Mouse (Mus musculus): ENCODE results near the gene Cep128. TPM values are rescaled to one million over a fixed set of nuclear protein-coding genes. Genes with fewer than 3 reads are reported as not detected.
"Not testable (repeated sequence)": the region's sequence is repeated elsewhere in the genome, so short reads cannot be mapped to it uniquely, and the experiment has no call there.

Cep128 gene
- 1 to 10 TPM; 7.5 to 8.4 TPM for total RNA-seq (2021)
- long read RNA-seq, experiment 1, full-length matches to known transcripts, result 2 of 14 reads
- long read RNA-seq, experiment 1, partial matches to known transcripts, result 8 of 14 reads
- long read RNA-seq, experiment 1, other reads (novel, unspliced or antisense), result 4 of 14 reads
- long read RNA-seq, experiment 2, full-length matches to known transcripts, result 2 of 10 reads
- long read RNA-seq, experiment 2, partial matches to known transcripts, result 6 of 10 reads
- long read RNA-seq, experiment 2, other reads (novel, unspliced or antisense), result 2 of 10 reads

DNA sequence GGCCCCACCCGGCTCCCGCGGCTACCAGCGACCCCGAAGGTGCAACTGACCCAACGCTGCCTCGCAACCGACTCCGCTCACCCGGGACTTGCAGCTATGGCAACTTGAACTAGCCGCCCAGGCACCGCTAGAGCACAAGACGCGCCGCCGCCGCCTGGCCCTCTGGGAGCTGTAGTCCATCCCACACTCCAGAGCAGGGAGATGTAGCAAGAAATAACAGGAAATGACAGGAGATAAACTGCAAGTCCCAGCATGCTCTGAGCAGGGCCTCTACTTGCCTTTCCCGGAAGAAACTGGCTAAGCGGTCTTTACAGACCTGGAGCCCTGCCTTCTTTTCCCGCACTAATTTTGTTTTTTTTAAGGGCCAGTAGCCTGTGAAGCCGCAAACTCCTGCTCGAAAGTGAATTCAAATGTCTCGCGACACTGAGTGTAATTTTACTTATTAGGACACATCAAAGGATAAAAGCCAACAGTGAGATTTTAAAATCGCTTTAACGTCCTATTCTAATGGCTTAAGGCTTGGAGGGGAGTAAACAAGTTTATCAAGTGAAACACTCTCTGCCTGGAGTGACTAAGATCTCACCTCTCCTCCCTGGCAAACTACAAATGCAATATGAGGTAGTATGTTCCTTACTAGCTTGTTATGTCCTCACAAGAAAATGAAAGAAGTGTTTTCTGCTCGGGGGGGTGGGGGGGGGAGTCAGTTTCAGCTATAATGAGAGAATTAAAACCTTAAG, at the start of gene Cep128, which contains the start of gene Tshr:
Cep128 (minus strand) TSS at position 129 of the 737 bp plus-strand sequence.
Tshr (plus strand) TSS at position 283 of the 737 bp plus-strand sequence.
- DNase-seq (ENCODE audit: low spot score in 2 of 2), result peak; percentile 89 to 94

DNA sequence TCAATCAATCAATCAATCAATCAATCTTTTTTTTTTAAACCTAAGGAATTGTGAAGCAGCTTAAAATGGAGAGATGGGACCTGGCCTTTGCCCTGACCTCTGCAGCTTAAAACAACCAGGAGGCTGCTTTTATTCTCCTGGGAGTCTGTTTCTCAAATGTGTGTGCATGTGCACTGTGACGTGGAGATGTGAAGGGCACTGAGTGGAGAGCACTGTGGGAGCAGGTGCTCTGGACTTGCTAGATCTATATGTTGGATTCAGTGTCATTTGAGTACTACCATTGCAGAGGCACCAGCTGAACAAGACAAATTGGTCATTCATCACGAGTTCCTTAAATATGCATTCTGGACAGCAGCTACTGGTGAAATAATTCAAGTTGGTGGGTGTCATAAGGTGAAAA, 42.9 kb upstream of the Cep128 start:
- no peak for DNase-seq (ENCODE audit: low spot score in 2 of 2)

DNA sequence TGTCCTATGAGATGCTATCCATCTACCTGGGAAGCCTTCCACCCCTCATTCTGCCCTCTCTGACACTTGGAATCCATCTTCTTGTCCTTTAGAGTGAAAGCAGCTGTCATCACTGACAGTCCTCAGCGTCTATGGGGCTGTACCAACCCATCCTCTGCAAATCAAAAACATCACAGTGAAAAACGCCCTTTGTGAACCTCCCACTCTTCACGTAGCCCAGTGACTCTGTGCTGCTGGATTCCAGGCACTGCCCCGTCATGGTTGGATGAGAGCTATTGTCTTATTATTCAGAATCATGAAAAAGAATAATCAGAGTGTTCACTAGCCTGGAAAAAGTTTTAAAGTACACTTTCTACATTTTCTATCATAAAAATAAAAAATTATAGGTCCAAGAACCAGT, 42.3 kb upstream of the Cep128 start:
- DNase-seq (ENCODE audit: low spot score in 2 of 2), result no peak

DNA sequence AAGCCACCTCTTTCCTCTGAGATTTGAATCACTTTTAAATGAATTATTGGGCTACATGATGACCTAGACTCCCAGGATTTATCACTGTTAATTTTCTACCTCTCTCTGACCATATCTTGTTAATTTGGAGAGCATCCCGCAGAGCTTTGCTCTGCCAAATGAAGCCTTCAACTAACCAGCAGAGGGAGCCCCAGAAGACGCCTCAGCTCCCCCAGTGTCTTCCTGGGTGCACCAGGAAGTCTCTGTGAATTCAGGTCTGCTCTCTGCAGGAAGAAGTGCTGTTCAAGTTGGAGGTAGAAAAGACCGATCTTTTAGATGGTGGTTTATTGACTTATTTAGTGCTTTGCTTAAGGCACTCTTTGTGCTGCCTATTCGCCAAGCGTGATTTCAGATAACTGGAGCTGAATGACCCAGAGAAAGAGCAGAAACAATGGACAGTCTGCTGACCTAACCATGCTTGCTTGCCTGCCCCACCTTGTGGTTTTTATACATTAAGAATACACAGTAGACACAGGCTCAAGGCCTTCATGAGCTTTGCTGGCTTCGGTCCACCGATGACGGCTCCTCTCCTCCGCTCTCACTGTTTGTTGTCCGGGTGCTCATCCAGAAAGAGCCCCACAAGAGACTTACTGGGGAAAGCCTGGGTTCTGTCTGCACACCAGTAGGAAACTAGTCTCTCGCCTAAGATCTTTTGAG, 39.1 kb upstream of the Cep128 start:
- peak; percentile 19 to 31 for DNase-seq (ENCODE audit: low spot score in 2 of 2)

DNA sequence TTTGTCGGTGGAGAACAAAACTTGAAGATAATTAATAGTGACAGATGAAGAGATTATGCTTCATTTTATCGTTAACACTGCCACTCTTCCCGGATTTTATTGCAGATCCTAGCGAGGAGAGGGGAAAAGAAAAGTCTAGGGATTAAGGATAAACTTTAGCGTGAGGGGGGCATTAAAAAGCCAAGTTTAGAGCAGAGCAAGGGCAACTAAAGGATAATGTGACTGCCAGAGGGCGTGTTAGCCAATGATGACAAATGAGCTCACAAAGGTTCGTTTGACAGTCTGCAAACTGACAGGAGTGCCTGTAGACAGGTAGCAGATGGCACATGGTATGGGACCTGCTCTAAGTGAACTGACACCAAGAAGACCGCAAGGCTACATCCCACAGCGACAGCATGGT, 37.1 kb upstream of the Cep128 start:
- DNase-seq (ENCODE audit: low spot score in 2 of 2), result no peak

DNA sequence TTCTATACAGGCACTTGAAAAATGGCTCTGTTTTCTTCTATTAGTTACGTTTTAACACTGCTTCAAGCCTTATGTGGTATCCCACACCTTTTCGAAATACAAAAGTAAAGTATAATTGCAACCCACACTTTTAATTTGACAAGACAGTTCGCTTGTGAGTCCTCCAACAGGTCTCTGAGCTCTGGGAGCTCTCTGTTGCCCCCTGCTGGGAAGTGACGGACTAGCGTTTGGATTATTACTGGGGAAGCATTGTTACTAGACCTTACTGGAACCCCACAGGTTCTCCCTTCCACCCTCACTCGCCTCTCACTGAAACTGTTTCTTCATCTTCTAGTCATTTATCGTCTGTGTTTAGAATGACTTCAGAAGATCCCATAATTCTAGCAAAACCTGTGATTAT, 34.6 kb upstream of the Cep128 start:
- DNase-seq (ENCODE audit: low spot score in 2 of 2), result peak; percentile 59 to 69

DNA sequence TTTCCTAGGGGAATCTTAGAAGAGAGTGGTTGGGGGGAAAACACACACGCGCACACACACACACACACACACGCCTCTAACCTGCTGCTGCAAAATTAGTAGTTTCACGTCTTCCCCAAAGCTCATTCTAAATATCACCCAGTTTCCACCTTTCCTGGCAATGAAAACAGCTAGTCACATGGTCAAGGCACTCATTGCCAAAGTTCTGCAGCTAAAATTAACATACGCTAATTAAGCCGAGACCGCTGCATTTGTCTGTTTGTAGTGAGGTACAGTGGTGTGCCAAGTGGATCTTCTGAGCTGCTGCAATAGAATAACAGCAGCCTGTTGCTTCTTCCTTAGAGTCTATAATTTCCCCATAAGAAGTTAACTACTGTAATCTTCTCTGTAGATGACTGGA, 32.6 kb upstream of the Cep128 start:
- DNase-seq (ENCODE audit: low spot score in 2 of 2), result no peak

DNA sequence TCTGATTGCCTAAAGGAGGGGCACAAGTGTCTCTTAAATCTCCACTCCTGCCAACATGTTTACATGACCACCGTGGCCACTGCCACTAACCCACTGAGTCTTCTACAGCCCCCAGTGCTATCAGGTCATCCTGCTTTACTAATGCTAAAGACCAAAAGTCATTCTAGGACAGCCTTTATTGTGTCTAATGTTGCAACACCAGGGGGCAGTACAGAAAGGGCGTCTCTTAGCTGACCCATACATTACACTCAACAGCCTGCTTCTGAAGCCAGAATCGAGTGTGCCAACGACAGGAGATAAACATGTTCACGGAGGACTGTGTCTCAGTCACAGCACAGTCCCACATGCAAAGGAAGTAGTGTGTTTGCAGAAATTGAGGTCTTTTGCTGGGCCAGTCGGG, 30.9 kb upstream of the Cep128 start:
- DNase-seq (ENCODE audit: low spot score in 2 of 2), result no peak

DNA sequence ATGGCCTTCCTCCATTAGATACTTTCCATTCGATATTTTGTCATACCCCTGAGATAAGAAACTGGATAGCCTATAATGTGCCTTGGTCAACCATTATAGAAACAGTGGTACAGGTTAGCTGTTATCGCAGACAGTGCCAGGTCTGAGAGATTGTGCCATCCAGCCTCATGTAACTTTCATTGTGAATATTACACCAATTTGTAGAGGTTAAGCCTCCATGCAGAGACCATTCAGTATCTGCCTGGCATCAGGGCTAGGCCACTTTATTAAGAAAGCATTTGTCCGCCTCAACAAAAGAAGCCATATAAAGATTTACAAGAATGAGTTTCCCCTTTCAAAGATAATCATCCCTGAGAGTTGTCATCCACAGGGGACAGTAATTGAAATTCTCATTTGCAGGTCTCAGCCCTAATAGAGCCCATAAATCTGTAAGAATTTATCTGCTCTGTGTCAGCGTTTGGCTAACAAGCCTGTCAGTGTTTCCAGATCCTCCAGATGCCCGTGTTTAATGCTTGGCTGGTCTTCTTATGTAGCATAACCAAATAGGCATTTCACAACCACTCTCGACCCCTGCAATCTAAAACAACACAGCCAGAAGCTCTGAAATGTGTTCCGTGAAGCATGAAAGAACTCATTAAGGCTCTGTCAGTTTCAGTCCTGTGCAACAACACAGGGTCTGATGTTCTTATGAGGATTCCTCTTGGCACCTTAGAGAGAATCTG, 28.4 kb upstream of the Cep128 start:
- no peak for DNase-seq (ENCODE audit: low spot score in 2 of 2)

DNA sequence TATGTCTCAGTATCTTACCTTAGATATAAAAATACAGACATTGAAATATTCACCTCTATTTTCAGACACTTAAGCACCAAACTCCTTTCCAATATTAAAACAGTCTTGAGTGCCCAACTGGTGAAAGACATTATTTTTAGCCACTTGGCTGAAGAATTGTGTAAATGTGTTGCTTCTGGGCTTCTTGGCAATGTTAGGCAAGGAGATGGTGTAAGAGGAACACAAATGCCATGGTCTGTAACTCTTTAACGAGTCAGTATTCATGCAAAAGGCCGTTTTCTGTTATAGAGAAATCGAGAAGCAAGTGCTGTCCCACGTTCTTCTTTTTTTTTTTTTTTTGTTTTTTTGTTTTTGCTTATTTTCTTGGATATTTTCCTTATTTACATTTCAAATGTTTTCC, 26.1 kb upstream of the Cep128 start:
- no peak for DNase-seq (ENCODE audit: low spot score in 2 of 2)

DNA sequence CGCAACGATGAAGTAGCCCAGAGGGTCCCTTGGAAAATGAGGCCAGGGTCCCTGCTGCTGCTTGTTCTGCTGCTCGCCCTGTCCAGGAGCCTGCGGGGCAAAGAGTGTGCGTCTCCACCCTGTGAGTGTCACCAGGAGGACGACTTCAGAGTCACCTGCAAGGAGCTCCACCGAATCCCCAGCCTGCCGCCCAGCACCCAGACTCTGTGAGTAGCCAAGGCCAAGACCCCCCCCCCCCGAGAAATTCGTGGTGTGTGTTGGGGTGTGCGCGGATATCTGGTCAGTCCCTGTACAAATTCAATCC, 16.8 kb upstream of the Cep128 start:
- DNase-seq (ENCODE audit: low spot score in 2 of 2), result peak in 1 of 2 experiments; percentile 1

DNA sequence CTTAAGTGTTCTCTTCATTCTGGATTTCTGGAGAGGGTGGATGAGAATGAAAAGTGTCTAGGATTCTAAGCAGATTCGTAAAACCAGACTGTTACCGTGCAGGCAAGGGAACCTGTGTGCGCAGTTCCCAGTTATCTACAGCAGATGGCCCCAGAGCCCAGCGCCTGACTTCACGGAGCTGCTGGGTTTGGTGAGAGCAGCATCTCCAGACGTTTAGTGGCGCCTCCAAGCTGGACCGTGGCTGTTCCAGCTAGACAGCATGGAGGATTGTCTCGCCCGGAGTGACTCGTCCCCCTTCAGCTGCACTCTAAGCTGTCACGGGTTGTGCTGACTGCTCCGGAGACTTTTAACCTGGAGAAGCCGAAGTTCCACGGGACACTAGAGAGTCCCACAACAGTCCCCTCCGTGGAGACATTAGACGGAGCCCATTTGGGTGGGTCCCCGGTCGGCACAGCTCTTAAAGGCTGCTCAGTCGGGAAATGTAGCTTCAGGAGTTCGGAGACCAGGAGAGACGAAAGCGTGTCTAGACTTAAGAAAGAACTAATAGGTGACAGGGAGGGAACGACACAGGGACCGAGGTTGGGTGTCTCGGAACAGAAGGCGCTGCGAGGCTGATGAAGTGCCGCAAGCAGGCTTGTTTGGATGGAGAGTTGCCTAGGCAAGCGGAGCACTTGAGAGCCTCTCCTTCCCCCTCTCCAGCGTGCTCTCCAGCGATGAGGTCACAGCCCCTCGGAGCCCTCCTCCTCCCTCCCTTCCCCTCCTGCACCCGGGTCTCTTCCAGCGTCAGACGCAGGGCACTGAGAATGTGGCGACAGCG, 16.2 kb upstream of the Cep128 start:
- peak; percentile 78 to 82 for DNase-seq (ENCODE audit: low spot score in 2 of 2)

DNA sequence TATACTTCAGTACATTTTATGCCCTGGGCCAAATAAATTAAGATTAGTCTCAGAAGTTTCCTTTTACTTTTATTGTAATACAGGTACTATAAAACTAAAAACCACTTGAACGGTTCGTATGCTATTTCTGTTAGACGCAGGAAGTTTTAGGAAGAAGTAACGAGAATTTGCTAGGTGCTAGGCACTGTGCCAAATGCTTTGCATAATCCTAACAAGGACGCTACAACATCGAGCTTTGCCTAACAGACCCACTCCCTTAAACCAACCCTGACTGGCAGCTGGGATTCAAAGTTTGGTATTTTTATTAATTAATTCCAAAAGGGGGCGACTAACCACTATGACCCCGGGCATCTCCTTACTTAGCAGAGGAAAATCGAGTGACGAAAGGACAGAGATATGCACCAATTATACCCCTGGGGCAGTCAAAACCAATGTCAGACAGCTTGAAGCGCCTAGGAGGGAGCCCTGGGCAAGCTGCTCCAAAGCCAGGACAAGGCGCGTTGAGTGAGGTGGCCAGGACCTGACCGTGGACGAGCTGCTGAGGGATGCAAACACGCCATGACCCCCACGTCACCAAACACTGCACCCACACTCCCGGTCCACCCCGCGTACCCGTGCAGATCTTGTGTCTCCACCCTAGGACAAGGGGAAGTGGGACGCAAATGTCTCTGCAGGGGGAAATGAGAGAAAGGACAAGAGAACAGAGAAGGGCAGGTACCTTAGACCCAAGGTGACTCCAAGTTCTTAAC, 519 bp downstream of the Cep128 start:
- no peak for DNase-seq (ENCODE audit: low spot score in 2 of 2)

DNA sequence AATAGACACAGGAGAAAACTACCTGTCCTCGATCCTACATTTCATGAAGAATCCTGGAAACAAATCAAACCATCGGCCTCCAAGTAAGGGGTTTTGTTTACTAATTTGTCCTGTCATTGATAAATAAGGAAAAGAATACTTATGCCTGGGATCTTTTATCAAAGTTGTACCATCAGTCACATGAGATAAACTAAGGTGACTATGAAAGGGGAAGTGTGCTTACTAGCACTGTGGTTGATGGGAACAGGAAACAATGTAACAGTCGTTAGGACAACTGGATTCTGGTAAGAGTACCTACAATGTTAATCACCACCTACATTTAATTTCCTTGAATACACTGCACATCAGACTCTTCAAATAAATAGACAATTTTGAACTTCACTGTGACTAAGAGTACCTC, 15.0 kb downstream of the Cep128 start:
- DNase-seq (ENCODE audit: low spot score in 2 of 2), result no peak

DNA sequence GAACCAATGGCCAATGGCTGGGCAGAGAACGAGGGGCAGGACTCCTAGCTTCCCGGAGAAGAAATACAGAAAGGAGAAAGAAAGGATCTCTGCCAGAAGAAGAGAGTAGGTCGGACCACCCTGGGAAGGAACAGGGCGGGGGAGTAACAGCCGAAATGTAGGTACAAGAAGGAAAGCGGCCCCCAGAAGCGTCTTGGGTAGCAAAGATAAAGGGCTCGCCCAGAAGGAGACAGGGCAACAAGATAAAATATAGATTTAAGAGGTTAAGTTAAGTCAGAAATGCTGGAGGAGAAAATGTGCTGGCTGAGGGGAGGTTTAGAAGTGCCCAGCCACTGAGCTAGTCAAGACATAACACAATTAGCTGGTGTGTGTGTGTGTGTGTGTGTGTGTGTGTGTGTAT, 30.4 kb downstream of the Cep128 start:
- no peak for DNase-seq (ENCODE audit: low spot score in 2 of 2)

DNA sequence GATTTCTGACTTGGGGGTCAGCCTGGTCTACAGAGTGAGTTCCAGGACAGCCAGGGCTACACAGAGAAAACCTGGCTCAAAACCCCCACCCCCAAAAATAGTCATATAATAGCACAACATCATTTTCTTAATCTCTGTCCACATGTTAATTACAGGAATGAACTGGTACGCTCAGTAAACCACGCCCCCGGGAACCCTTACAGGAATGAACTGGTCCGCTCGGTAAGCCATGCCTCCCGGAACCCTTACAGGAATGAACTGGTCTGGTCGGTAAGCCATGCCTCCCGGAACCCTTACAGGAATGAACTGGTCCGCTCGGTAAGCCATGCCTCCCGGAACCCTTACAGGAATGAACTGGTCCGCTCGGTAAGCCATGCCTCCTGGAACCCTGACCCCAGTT, 45.6 kb downstream of the Cep128 start:
- DNase-seq (ENCODE audit: low spot score in 2 of 2), result not testable (repeated sequence)

DNA sequence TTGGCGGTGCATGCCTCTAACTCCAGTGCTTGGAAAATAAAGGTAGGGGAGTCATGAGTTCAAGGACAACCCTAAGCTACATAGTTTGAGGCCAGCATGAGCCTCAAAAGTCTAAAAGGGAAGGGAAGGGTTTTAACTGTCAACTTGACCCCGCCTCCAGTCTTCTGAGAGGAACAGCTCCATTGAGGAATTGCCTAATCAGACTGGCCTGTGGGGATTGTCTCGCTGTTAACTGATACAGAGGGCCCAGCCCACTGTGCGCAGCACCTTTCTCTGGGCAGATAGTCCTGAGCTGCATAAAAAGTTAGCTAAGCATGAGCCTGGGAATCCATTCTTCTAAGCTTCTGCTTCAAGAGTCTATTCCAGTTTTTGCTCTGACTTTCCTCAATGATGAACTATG, 56.7 kb downstream of the Cep128 start:
- DNase-seq (ENCODE audit: low spot score in 2 of 2), result no peak

DNA sequence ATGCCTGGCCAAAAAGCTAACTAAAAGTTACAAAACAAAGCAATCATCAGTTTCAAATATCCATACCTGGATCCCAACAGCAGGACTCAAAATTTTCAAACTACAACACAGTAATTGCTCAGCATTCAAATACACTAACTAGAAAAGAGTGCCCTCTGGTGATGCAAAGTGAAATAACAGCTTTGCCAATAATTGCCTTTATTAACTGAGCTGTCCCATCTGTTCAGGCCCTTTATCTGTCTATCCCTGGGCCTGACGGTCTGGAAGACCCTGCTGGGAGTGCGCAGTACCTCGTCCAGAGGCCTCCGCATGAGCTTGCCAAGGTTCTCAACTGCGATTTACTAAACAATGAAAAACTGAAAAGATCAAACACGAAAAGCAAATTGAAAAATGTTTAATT, 58.1 kb downstream of the Cep128 start:
- DNase-seq (ENCODE audit: low spot score in 2 of 2), result peak in 1 of 2 experiments; percentile 49

DNA sequence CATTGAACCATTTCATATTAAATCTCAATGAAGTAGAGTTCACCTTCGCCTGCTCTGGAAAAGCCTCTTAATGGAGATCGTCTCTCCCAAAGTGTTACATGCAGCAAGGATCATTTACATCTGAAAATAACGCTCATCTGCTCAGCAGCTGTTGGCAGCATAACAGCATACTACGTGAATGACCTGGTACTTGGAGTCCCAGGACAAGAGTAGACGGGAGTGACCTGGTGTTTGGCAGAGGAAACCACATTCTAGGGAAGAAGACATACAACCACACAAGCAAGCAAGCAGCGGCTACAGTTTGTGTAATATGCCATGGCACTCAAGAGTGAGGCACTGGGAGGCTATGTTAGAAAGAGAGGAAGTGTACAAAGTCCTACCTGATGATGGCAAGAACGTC, 69.2 kb downstream of the Cep128 start:
- no peak for DNase-seq (ENCODE audit: low spot score in 2 of 2)

DNA sequence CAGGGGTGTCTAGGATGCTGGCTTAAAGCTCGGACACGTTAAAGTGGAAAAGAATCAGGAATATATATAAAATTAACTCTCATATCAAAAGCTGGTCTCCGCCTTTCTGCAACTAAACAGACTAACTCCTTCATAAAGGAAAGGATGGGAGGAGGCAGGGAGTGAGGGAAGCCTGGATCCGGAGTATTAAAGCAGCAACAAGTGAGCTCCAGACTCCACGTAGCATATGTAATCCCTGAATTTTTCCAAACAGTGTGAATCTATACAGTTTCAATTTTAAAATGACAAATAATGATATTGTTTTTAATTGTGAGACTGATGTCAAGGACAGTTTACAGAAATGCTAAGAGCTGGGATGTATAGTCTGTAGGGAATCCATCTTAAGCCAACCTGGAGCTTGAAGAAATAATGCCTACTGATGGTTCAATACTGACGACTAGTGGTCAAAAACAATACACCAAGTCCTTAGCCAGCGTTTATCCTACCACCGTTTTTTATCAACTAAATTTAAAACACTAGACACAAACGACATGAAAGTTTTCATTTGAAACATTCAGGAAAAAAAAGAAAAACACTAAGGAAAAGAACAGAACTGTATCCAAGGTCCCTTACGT, 70.1 kb downstream of the Cep128 start:
- DNase-seq (ENCODE audit: low spot score in 2 of 2), result no peak

Data from left cerebral cortex, adult 18-20 months (tissue).